Mouse (Mus musculus) thymus, postnatal 0 days (tissue): ENCODE data around the gene Chn2. TPM values are rescaled to one million over a fixed set of nuclear protein-coding genes. Genes with fewer than 3 reads are reported as not detected.
A peak's percentile ranks its signal among the peaks of the same experiment; 100 is the strongest.

Experiments used
- DNase-seq: peaks from one replicate; pipeline ENCODE4 v3.0.0-alpha.2; 2015; ENCODE audit warnings: low spot score
- polyA plus RNA-seq: library from polyadenylated mRNA; unstranded; fragments of >200 nt; fragmentation: Nextera tagmentation; extraction: Ambion mirVana; gene quantifications from 2 replicates; pipeline ENCODE4 v1.2.1, GENCODE M21; 2015

The Chn2 gene
- polyA plus RNA-seq, 1 experiment from 2014 or later: 8.4 TPM

DNA sequence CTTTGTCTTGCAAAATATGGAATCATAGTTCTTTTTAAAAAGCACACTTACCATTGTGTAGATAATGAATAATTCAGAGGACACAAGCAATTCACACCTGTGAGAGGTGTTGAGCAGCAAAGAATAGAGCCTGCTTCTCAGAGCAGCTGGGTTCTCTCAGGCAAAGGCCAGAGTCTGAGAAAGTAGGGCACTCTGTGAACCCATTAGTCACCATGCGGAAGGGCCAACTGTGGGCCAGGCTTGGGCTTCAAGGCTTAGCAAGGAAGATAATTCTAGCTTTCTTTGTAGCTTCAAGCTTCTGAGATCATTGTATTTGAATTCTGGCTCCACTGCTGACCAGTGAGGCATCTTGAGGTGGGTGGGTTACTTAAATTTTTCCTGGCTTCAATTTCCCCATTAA lies 2.8 kb downstream of the Chn2 start:
- DNase-seq: no peak

DNA sequence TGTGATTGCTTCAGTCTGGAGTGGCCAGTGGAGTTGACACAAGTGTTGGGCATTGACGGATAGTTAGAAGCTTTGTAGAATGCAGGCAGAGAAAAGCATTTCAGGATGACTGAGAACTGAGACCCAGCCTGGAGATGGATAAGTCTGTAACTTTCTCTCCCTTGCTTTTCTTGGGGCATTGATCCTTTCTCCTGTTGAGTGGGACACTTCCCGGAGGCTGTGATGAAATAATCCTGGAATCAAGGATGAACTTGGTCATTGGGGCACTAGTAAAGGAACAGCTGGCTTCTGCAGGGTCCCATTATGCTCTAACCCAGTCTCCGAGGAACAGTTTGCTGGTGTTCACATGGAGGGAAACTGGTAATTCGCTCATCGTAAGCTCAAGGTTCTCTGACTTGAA lies 4.2 kb downstream of the Chn2 start:
- no peak for DNase-seq

DNA sequence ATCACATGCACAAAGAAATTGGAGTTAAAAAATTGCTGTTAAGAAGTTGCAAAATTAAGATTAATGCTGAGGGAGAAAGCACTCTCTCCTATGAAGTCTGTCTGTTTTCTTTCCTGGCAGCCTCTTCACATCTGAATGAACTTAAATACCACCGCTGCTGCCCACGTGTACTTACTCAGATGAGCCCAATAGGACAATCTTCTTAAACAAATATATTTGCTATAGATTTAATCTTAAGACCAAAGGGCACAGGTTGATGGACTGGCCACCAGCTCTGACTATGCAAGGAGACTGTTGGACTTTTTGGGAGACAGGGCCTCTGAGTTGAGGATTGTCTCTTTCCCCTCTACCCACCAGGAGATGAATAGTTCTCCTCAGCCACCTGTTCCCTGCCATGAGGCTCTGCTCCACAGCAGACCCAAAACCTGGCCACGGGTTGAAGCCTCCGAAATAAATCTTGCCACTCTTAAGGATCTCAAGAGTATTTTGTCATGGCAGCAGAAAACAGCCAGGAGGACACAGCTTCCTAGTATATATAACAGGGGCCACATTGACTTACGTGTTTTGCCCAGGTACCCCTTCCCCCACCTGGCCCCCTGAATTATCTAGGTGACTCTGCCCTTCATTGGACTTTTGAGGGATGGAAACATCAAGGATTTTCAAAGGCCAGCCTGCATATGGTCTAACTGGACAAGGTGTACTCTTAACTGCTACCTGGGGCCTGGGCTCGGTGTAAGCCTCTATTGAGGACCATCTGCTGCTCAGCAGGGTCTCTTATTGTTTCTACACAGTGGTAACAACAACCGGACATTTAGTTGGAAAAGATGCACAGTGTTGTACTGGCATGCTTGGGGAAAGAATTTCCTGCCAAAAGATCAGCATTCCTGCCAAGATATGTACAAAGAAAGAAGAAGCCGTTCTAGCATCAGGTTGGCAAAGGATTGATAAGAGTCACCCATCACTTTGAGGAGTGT lies 6.7 kb downstream of the Chn2 start:
- no peak for DNase-seq

DNA sequence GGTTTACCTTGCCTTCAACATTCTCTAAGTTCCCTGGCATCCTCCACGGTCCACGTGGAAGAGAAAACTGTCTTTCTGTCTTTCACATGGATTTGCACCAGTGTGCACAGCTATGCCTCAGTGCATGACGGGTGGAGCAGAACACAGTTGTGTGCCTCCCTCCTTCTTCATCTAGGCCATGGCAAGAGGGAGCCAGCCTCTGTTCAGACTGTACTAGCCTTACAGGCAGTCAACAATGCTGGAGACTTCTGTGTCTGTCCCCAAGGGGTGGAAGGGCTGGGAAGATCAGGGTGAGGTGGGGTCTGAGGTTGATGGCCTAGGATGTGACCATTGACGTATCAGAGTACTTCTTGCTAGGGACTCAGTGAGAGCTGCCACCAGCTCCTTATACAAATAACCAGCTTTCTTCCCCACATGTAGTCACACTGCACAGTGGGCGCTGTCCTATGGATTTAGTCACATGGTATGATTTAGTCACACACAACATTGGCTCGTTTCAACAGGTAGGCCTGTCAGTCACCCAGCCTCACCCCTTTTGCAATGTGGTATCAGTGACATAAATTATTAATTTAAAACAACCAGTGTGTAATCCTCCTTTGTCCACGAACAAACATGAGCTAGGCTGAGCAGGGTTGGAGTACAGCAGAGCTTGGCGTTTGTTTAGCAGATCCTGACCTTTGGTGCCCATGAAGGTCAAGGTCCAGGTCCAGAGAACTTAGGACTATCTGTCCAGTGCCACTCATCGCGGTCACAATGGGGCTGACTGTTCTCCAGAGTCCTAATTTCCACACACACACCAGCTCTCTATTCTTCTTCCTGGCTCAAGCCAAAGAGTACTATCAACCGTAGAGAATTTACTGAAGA lies 7.8 kb downstream of the Chn2 start:
- no peak for DNase-seq

DNA sequence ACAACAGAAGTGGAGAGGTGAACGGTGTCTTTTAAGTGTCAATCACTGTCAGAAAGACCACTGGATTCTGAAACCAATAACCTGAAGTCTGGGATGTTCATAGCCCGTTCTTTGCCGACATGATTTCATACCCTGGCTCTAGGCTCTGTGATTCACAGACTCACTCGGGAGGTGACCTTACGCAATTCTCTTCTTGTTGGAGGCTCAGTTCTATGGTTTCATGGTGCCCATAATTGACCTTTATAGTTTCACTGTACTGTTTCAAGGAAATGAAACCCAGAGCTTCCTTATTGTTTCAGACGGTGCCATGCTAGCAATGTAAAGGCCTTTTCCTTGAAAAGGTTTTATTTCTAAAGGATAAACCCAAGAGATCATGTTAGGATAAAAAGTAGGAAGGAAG lies 9.4 kb downstream of the Chn2 start:
- DNase-seq: no peak

DNA sequence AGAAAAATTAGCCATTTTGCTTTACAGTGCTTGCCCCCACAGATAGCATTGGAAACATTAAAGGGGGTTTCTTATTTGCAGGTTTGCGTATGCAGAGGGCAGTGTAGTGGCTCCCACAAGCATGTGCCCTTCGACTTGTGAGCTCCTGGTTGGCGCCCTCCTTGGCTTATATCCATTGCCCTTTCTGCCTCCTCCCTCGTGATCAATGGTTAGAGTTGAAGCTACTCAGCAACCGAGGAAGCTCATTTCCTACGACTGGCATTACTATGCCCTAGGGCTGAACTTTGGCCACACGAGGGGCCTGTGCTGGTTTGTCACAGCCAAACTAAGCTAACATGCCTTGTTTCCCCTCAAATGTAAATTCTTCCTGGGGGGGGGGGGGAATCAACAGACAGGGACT lies 11.8 kb downstream of the Chn2 start:
- DNase-seq: no peak

DNA sequence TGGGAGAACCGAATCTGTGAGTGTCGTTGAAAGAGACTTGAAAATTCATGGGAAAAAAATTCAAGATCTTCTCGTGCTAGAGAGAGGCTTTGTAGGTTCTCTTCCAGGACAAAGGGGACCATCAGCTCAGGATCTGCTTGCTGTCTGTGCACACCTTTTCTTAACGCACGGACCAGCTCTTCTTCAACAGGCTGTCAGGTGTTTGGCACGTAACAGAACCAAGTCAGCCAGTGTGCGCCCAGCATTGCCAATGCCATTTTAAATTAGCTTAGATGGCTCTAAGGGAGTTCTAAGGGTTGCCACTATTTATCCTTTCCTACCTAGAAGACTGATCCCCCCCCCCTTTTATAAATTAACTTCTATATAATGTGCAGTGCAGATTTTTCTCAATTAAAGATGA lies 12.8 kb downstream of the Chn2 start:
- no peak for DNase-seq

DNA sequence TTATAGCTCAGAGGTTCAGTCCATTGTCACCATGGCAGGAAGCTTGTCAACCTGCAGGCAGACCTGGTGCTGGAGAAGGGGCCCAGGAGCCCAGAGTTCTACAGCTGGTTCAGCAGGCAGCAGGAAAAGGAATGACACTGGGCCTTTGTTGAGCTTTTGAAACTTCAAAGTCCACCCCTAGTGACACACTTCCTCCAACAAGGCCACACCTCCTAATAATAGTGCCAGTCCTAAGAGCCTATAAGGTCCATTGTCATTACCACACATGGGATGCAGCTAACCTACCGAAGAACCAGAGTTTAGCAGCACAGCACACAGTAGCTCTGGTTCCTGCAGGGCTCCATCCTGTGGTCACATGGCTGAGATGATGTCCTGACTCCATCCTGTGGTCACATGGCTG lies 13.3 kb downstream of the Chn2 start:
- DNase-seq: no peak

DNA sequence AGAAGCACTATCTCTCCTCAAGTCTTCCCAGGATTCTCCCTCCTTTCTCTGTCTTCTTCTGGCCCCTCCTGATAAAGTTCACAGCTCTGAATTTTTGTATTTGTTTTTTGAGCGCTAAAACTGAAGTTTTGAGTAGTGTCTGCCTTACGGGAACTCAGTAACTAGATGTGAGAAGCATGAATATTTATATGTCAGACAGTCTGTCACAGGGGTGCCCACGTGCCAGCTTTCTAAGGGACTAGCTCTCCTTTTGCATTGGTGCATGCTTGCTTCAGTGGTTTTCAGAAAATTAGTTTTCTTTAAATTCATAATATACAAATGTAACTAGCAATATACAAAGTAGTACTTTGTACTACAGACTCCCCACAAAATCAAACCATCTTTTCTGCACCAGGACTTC lies 14.0 kb downstream of the Chn2 start:
- no peak for DNase-seq

DNA sequence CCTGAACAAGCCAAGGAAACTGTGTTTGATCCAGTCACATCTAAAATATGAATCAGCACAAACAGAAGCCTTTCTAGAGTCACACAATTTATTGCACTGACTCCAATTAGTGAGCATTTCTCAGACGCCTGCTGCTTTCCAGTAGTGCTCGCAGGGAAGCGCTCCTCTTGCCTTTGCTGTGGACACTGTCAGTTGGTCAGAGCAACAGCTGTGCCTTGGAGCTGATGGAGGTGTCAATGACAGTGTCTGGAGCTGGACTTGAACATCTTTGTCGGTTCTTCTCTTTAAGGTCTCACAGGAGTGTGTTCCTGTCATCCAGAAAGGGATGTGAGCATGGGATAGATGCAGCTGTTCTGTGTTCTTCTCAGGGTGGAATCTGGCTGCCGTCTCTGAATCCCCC lies 16.0 kb downstream of the Chn2 start:
- DNase-seq: no peak

DNA sequence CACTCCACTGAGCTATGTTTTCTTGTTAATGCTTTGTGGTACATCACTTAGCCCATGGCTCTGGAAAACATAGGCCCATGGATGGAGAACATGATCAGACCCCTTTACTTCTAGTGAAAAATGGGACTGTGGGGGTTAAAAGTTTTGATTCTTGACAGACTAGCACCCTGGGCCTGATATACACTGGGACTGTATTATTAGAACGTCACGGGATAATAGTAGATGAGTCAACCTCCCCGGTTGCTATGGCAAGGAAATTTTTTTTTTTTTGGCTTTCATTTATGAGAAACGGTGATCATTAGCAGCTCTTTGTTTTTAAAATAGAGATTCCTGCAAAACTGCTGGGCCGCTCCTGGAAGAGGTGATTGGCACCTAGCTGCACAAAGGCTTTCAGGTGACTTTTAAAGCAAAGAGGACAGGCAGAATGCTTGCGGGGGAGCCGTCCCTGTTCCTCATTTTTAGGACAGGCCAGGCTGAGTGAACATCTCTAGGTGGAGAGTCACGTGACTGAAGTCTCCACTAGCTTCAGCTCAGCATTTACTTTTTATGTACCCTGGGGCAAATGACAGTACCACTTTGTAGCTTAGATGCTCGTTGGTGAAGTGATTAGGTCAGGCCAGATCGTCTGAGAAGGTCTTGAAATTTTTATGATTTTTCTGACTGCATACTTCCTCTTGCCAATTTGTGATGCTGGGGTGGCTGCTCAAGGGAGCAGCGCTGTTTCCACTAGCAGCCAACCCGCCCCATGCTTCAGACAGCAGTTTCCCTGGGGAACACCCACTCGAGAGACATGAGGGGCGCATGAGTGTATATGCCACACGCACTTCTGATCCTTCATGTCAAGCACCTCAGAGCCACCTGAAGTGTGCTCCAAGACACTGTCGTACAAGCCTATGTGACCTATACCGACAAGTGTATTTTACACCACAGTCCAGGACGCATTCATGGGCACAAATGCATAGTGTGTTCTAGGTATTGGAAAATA lies 17.5 kb downstream of the Chn2 start:
- no peak for DNase-seq

DNA sequence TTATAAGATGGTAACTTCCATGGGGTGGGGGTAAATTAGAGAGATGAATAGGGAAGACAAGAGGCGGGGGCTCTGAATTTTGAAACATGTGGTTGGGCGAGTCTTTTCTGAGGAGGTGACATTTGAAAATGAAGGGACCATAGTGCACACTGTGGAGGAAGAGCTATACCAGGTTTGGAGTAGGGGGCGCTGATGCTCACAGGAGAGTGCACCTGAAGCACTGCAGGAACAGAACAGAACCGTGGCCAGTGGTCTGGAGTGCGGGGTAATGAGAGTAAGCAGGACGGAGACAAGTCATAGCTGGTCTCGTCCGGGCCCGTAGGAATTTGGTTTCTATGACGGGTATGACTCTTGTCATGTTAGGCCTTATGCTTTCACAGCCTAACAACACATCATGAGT lies 18.3 kb downstream of the Chn2 start:
- DNase-seq: no peak

DNA sequence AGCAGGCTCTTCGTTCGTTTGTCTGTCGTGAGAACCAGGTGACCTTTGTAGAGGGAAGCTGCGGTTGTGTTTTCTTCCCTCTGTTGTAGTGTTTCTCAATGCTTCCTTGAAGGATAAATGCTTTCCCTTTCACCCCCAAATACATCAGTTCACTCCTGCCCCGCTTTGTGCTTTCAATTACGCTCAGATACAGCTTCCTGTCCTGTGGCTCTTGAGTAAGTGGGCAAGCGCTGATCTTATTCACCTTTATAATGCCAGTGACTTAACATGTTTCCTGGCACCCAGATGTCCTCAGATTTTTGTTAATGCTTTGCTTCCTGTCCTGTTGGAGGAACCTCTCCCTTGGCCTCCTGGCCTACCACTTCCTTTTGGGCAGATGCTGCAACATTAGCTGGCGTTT lies 19.5 kb downstream of the Chn2 start:
- no peak for DNase-seq

DNA sequence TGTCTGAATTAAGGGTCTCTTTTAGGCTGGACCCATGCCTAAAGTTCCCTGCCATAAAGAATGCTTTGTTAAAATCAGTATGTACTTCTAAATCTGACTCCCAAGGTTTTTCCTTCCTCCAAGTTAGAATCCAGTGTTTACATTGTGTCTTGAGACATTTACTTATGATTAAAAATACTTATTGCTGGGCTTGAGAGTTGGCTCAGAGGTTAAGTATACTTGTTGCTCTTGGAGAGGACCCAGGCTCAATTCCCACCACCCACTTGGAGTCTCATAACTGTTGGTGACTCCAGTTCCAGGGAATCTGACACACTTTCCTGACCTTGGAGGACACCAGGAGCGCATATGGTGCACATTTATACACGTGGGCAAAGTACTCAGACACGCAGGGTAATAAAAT lies 20.9 kb downstream of the Chn2 start:
- no peak for DNase-seq

DNA sequence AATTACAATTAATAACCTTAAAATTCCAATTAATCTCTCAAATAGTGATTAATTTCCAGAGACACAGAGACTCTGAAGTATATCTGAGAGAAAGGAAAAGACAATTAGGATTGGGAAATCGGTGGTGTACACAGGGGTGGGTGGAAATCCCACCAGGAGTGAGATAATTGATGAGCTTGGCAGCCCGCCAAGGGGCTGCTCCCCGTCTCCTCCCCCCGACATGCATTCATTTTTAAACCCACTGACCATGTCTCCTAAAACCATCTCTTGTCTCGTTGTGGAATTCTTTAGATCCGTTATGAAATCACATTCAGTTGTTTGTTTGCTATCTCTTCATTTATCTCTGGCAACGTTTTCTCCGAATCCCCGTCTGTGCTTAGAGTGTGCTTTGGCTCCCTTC lies 22.0 kb downstream of the Chn2 start:
- DNase-seq: no peak

DNA sequence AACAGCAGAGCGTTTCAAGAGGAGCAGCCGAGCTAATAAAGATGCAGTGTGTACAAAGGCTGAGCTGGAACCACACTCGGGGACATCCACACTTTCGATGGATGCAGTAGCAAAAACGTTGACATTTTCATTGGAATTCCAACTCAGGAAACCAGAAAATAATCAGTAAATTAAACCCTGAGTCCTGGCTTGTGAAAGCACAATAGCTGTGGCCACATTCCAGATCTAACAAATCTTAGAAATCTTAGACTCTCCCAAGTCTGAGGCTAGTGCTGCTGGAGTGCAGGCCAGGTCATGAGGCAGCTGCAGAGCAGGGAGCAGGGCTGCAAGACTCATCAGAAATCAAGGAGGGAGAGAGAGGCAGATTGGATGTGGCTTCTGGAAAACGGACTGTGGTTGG lies 24.5 kb downstream of the Chn2 start:
- DNase-seq: no peak

DNA sequence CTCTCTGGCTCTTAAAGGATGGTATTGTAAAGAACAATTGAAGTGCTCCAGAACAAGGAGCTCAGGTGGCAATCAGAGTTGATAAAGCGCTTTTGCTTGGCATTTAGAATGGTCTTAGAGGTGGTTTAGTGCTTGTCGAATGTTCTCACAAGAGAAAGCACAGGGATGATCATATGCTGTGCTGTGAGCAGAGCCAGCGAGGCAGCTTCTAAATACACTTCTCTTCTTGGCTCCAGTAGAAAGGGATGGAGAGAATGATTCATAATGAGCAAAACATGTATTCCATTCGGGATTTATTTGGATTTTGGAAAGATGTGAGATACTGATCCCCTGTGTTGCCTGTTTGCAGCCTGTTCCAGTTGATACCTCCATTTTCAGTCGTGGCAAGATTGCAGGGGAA lies 28.0 kb downstream of the Chn2 start:
- DNase-seq: no peak

DNA sequence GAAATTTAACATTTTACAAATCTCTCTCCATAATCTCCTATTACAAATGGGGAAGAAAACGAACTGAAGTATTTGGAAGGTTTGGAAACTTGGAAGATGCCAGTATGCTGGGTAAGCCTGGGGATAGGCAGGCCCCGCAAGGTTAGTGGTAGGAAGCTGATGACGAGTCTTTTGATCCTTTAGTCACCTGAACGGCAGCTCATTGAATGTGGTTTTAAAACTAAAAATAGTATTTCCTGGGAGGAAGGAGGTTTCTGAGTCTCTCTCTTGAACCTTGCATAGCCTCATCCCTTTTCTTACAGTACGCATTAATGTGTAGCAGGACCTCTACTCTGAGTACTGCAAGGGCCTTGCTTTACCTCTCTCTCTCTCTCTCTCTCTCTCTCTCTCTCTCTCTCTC lies 29.5 kb downstream of the Chn2 start:
- DNase-seq: peak; percentile 26

DNA sequence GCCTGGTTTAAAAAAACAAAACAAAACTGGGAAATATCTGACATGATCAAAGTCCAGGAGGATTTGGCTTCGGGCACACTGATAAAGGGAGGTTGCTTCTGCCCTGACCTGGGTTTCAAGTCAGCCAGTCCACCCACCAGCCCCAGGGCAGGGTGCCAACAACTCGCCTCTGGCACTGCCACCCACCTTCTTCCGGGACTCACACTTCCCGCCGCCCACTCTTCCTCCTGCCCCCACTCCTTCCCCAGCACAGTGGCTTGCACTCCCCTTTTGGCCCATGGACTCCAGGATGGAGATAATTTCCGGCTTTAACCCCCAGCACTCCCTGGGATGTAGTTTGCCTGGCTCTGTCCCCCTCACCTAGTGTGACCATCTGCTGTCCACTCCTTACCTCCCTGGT lies 31.4 kb downstream of the Chn2 start:
- no peak for DNase-seq

DNA sequence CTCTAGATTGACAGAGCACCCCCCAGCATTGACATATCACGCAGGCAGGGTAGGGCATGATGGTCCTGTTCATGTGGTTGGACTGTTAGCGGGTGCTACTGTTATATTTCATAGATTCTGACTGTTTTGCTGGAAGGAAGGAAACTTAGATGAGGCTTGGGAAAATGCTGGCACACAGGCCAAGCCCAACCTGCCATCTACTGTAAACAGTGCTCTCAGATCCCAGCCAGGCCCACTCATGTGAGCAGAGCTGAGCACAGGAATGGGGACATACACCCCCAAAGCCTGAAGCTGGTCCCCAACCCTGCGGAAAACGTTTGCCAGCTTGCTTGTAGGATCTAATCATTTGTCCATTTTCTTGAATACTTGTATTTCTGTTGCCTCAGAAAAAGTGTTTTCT lies 32.1 kb downstream of the Chn2 start:
- no peak for DNase-seq

DNA sequence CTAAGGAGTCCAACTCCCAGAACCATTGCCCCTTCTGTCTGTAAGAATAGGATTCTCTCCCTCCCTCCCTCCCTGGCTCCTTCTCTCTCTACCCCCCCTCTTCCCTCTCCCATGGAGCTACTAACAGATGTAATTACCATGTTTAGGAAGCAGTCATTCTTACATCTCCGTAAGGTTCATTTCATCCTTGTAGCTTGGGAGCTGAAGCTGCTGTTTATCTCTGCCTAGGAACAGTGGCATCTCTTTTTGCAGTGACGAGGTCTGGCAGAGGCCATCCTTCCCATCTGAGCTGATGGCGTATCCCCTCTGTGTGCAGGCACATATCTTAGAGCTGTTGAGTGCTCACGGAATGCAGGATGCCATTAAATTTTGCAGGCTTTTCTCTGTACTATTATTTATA lies 35.1 kb downstream of the Chn2 start:
- no peak for DNase-seq
